Mouse (Mus musculus): ENCODE results near the gene Tent2.

The Tent2 gene

GRCm38 (mm10) chr13:93144336-93145167 lies 47.6 kb downstream of the Tent2 start, which contains the start of gene Cmya5:
TSS of gene Cmya5 (minus strand) at chr13:93144724.
- intact Hi-C loops (cut with DNase I), result loop anchor here (10.0 kb wide), 2 partner anchors 100 to 160 kb away; no protein-coding TSS in a partner anchor

- intact Hi-C loops (cut with DNase I), result loop anchor here (10.0 kb wide), 2 partner anchors 101 to 159 kb away; no protein-coding TSS in a partner anchor
These were observed 48.3 kb downstream of the Tent2 start for GRCm38 (mm10) chr13:93143819-93144283.

- intact Hi-C loops (cut with DNase I), result loop anchor here (10.0 kb wide), 2 partner anchors 104 to 156 kb away; no protein-coding TSS in a partner anchor
These were observed 51.0 kb downstream of the Tent2 start for GRCm38 (mm10) chr13:93141184-93141583.

GRCm38 (mm10) chr13:93138059-93138458 lies 54.1 kb downstream of the Tent2 start:
- intact Hi-C loops (cut with DNase I), result no loop called here

- intact Hi-C loops (cut with DNase I), result no loop called here
These were observed 55.1 kb downstream of the Tent2 start for GRCm38 (mm10) chr13:93137098-93137497.

- intact Hi-C loops (cut with DNase I), result no loop called here
These were observed 55.9 kb downstream of the Tent2 start for GRCm38 (mm10) chr13:93136251-93136650.

GRCm38 (mm10) chr13:93135501-93135900 lies 56.7 kb downstream of the Tent2 start:
- intact Hi-C loops (cut with DNase I), result no loop called here

- intact Hi-C loops (cut with DNase I), result no loop called here
These were observed 61.5 kb downstream of the Tent2 start for GRCm38 (mm10) chr13:93130674-93131073.

GRCm38 (mm10) chr13:93128961-93129360 lies 63.2 kb downstream of the Tent2 start:
- intact Hi-C loops (cut with DNase I), result loop anchor here (2.0 kb wide), 1 partner anchor 126 kb away; no protein-coding TSS in a partner anchor

GRCm38 (mm10) chr13:93128111-93128860 lies 63.9 kb downstream of the Tent2 start:
- intact Hi-C loops (cut with DNase I), result loop anchor here (2.0 kb wide), 1 partner anchor 125 kb away; no protein-coding TSS in a partner anchor

GRCm38 (mm10) chr13:93122321-93122720 lies 69.9 kb downstream of the Tent2 start:
- intact Hi-C loops (cut with DNase I), result no loop called here

- intact Hi-C loops (cut with DNase I), result no loop called here
These were observed 74.9 kb downstream of the Tent2 start for GRCm38 (mm10) chr13:93117241-93117640.

- intact Hi-C loops (cut with DNase I), result no loop called here
These were observed 89.7 kb downstream of the Tent2 start for GRCm38 (mm10) chr13:93102340-93103090.

- intact Hi-C loops (cut with DNase I), result no loop called here
These were observed 93.6 kb downstream of the Tent2 start for GRCm38 (mm10) chr13:93098596-93098995.

- intact Hi-C loops (cut with DNase I), result no loop called here
These were observed 95.5 kb downstream of the Tent2 start for GRCm38 (mm10) chr13:93096643-93097042.
